Mouse (Mus musculus) monocyte, adult 2 months (primary cell): ENCODE results near the gene Lrrc1.
"Not testable (repeated sequence)": the region's sequence is repeated elsewhere in the genome, so short reads cannot be mapped to it uniquely, and the experiment has no call there.

Experiments used
- DNase-seq, 2 experiments: peaks; one replicate each; pipeline ENCODE4 v3.0.0; 2022; ENCODE audit warnings: low spot score in 2 of 2, low read depth in 1 of 2

The Lrrc1 gene

GRCm38 (mm10) chr9:77544354-77545067 lies at the start of gene Lrrc1:
TSS of gene Lrrc1 (minus strand) at chr9:77544870.
- DNase-seq: peak in 1 of 2 experiments; percentile 41

DNA sequence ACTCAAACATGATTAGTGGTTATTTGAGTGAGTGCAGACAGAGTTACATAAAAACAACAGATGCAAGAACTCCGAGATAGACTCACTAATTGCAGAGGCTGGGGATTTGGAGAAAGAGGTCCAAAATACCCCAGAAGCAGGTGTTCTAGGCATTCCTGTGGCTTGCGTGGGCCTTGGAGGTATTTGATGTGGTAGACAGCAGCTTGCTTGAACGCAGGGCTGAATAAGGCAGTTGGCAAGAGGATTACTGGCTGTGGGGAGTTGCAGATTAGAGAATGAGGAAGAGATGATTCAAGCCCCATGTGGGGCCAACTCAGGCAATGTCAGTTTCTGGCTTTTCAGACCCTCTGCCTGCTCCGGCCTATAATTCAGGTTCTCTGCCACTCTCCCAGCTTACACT lies 47.8 kb upstream of the Lrrc1 start:
- DNase-seq: no peak

GRCm38 (mm10) chr9:77589496-77589895 lies 44.8 kb upstream of the Lrrc1 start:
- DNase-seq: no peak

DNA sequence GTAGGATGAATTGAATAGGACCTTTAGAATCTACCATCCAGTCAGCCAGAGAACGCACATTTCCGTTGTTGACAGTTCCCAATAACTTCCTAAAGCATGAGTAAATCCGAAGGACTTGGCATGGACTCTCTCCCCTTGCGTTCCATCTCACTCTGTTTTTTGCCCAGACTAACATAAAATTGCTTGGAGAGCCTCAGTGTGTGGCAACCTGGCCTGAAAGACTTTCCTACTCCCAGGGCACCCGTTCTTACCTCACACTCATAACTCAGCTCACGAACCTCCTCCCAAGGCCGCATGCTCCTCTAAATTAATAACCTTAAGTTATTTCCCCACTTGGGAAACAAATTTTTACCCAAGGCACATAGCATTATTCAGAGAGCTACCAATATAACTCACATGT lies 42.9 kb upstream of the Lrrc1 start:
- DNase-seq: no peak

DNA sequence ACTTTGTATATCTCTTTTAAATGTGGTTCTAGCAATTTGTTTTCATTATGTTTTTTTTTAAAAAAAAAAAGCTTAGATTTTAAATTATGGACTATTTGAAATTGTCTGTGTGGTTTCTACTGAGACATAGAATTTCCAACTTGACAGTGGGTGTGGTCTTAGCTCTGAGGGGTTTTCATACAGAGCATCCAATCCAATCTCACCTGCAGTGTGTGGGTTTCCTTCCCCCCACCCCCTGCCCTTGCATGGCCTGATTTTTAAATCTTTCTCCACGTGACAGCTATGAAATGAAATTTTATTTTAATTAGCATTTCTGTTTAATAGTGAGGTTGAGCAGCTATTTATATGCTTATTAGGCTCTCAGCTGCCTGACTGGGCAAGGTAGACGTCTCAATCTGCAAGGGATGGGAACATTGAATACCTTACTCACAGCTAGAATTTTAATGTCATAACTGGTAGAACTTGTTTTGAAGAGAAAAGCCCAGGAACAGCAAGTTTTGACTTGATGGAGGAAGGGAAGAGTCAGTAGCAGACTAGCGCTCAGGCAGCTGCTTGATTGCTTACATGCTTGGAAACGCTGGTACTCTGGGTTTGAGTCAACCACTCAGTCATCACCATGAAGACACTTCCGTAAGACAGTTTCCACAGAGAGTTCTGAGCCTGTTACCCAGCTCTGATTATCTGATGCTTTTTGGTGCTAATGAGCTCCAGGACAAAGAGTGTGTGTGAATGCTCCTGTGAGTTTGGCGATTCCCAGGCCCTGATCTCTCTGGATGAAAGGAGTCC lies 42.3 kb upstream of the Lrrc1 start:
- no peak for DNase-seq

GRCm38 (mm10) chr9:77584746-77585145 lies 40.1 kb upstream of the Lrrc1 start:
- DNase-seq: no peak

DNA sequence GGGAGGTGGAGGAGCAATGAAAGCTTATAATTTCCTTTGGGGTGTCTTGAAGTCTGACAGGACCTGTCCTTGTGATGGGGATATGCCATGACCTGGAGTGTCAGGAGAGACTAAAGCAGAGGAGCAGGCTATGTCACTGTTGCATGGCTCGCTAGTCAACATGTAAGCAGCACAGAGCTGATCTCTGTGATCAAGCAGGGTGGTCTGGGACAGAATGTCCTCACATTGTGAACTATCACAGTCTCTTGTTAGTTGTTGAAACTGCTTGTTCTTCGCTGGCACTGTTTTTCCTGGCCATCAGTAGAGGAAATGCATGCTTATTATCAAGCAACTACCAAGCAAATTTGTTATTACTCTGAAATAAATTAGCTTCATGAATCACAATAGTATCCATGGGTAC lies 38.6 kb upstream of the Lrrc1 start:
- DNase-seq: no peak

- DNase-seq: no peak
Measured at GRCm38 (mm10) chr9:77579827-77580226, 35.2 kb upstream of the Lrrc1 start.

DNA sequence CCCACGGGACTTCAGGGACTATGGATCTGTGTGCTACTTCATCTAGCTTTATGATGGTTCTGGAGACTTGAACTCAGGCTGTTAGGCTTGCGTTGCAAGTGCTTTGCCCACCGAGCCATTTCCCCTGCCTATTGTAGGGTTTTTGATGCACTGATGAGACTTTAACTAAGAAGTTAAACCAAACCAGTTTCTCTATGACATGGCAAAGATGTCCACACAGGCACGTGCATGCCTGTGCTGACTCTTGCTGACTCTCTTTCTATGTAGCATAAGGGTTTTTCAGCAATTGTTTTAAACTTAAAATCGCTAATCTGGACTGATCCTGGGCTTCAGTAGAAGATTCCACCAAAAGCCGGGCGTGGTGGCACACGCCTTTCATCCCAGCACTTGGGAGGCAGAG lies 33.3 kb upstream of the Lrrc1 start:
- DNase-seq: no peak

- no peak for DNase-seq
Measured at GRCm38 (mm10) chr9:77577409-77577808, 32.7 kb upstream of the Lrrc1 start.

DNA sequence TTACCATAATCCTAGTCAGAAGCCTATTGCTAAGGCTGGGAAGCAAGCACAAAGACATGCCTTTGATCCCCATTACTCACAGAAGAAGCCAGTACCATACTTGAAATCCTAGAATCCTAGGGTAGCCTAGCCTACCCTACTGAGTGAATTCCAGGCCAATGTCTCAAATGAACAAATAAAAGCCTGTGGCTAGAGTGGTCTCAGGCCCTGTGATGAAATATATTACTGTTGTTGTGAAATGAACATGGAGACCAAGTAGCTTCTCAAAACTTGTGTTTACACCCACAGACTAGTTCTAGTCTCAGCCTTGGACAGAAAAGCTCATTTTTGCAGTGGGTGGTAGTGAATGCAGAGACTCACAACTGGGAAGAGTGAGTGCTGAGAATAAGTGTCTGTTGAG lies 31.6 kb upstream of the Lrrc1 start:
- DNase-seq: no peak

DNA sequence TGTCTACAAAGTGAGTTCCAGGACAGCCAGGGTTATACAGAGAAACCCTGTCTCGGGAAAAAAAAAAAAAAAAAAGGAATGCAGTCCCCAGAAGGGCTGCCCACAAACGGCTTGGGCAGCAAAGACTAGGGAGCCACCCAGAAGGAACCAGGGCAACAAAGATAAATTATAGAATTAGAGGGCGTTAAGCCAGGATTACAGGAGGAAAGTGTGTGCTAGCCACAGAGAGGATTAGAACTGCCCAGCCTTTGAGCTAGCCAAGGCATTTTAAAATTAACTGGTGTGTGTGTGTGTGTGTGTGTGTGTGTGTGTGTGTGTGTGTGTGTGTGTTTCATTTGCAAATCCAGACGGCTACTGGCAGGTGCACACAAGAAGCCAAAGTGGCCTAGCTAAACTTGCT lies 30.3 kb upstream of the Lrrc1 start:
- not testable (repeated sequence) for DNase-seq

DNA sequence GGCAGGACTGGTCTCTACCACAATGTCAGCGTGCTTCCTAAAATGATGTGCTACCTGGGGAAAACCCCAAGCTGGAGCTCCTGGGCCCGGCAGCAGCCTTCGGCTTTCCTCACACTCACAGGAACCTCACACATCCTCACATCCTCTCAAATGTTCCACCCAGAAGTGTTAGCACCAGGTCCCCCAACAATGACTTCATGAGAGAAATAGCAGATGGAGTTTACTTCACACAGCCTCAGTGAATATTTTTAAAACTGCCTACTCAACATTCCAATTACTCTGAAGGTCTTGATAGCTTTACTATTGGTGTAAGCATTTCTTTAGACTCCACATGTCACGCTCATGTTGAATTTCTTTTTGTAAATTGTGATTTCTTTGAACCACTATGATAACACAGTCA lies 27.2 kb upstream of the Lrrc1 start:
- DNase-seq: no peak

DNA sequence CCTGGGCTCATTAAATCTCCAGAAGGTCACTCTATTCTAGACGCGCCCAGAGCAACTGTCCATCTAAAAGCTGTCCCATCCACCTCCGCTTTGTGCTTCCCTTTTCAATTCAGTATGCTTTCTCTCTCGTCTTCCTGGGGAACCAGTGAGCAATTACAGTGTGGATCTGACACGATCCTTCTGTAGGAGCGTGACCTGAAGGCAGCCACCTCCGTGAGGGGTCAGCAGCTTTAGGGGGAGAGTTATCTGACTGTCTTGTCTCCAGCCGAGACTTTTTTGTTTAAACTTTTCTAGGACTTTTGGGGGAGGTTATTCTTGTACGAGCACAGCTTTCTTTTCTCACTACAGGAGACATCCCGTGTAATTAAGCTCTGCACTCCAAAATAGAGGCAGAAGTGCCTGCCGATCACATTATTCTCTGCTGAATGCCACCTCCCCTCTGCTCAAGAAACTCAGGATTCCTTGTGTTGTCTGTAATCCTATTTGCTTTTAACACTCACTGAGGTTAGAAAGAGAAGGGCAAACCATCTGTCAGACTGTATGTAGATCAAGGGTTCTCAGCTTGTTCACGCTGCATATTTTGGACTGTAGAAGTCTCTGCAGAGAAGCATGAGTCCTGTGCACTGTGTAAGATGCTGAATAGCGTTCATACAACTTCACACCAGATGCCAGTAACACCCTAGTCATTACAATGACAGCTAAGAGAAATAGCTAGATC lies 24.3 kb upstream of the Lrrc1 start:
- no peak for DNase-seq

- no peak for DNase-seq
Measured at GRCm38 (mm10) chr9:77561827-77562226, 17.2 kb upstream of the Lrrc1 start.

- DNase-seq: no peak
Measured at GRCm38 (mm10) chr9:77557963-77558362, 13.3 kb upstream of the Lrrc1 start.

- DNase-seq: no peak
Measured at GRCm38 (mm10) chr9:77557181-77557580, 12.5 kb upstream of the Lrrc1 start.

DNA sequence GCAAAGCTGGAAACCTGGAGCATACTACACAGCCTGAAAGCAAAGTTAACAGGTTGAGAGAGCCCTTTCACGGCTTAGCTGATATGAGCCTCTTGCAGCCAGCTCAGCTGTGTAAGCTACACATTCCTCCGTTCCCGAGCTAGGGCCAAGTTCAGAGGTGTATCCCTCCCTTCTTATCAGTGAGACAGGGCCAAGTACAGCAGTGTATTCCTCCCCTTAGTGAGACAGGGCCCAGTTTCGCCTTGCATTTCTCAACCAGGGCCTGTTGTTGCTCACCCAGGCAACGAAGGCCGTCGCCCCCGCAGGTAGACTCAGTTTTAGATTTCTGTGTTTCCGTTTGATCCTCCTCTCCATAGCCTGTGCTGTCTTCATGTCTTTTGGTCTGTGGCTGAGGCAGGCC lies 11.8 kb upstream of the Lrrc1 start:
- DNase-seq: no peak

GRCm38 (mm10) chr9:77553465-77553864 lies 8.8 kb upstream of the Lrrc1 start:
- no peak for DNase-seq

DNA sequence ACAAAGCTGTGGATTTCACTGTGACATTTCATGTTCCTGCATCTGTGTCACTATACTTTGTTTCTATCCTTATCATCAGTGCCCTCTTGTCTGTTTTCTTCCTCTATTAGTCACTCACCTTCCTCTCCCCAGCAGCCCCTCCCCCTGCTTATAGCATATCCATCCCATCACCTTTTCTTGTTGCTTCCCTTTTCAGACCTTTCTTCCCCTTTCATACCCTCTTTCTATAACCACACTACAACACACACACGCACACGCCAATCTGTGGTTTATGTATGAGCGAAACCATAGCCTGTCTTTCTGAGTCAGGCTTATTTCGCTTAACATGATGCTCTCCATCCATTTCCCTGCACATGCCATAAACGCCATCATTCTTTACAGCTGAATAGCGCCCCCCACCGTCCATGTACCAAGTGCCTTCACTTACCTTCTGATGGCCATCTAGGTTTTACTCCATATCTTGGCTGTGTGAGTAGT lies 6.4 kb upstream of the Lrrc1 start:
- no peak for DNase-seq

GRCm38 (mm10) chr9:77546010-77546409 lies 1.3 kb upstream of the Lrrc1 start:
- no peak for DNase-seq

- no peak for DNase-seq
Measured at GRCm38 (mm10) chr9:77545068-77545421, 375 bp upstream of the Lrrc1 start.
